Mouse (Mus musculus): Measurements from ENCODE around the gene Gcnt4. TPM values are rescaled to one million over a fixed set of nuclear protein-coding genes. Genes with fewer than 3 reads are reported as not detected.
"Not testable (repeated sequence)": the region's sequence is repeated elsewhere in the genome, so short reads cannot be mapped to it uniquely, and the experiment has no call there.

Gene Gcnt4
- polyA plus RNA-seq, 1 experiment: 0.15 TPM

GRCm38 (mm10) chr13:96928432-96929039 is 4.0 kb downstream of the Gcnt4 start:
- DNase-seq (ENCODE audit: low read depth): no peak

GRCm38 (mm10) chr13:96932745-96933144 is 8.3 kb downstream of the Gcnt4 start:
- TF ChIP-seq POLR2A (IDR thresholded peaks at IDR 0.05; ENCODE audit: borderline replicate concordance, extremely low read depth, insufficient read depth, insufficient read length, poor library complexity, severe bottlenecking) (no peak), CTCF (IDR thresholded peaks at IDR 0.05; ENCODE audit: borderline replicate concordance, extremely low read depth, insufficient read depth, insufficient read length) (no peak)
- DNase-seq (ENCODE audit: low read depth): no peak

More at GRCm38 (mm10) chr13:96928432-96929039, 4.0 kb downstream of the Gcnt4 start:
- TF ChIP-seq POLR2A (IDR thresholded peaks at IDR 0.05; ENCODE audit: borderline replicate concordance, extremely low read depth, insufficient read depth, insufficient read length, poor library complexity, severe bottlenecking) (no peak), CTCF (IDR thresholded peaks at IDR 0.05; ENCODE audit: borderline replicate concordance, extremely low read depth, insufficient read depth, insufficient read length) (no peak)

DNA sequence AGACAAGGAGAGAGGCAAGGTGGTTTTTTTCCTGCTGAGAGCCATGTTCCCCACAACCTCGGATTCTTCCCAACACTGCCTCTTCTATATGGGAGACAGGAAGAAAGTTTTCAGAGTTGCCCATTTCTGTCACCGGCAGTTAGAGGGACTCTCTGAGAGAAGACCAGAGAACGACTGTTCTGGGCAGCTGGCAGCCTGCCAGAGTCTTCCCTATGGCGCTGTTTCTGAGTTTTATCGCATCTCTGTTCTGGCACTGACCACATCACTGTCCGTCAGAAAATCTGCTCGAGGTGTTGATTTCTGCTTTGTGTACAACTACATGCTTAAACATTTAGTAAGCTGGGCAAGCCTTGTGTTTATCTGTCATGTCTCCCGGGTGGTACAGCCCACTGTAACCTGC is 8.9 kb downstream of the Gcnt4 start:
- DNase-seq (ENCODE audit: low read depth): no peak

DNA sequence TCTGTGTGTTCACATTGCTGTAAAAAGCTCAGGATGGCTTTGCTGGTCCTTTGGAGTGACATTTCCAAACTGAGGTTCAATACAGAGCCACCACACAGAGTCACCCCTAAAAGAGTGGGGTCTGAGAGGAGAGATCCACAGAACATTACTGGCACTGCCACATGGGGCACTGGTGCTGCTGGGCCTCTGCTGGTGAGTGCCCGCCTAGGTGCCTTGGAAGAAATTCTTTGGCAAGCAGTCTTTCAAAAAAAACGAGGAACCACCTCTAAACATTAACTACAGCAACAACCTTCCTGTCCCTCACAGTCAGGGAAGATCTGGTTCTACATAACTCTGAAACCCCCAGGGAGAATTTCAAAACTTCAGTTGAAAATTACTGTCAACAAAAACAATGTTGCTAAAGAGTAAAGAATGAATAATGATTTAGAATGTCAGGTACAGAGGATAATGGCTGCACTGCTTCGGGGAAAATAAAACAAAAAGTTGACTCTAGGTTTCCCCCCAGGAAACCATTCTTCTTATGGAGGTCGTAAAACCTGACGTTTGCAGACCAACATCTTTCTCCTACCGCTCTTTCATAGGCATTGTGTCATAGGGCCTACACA is 11.8 kb downstream of the Gcnt4 start:
- no peak for DNase-seq (ENCODE audit: low read depth)
- TF ChIP-seq CTCF (IDR thresholded peaks at IDR 0.05; ENCODE audit: borderline replicate concordance, extremely low read depth, insufficient read depth, insufficient read length): no peak
- no peak for TF ChIP-seq POLR2A (IDR thresholded peaks at IDR 0.05; ENCODE audit: borderline replicate concordance, extremely low read depth, insufficient read depth, insufficient read length, poor library complexity, severe bottlenecking)

More for the DNA sequence above, 8.9 kb downstream of the Gcnt4 start:
- TF ChIP-seq POLR2A (IDR thresholded peaks at IDR 0.05; ENCODE audit: borderline replicate concordance, extremely low read depth, insufficient read depth, insufficient read length, poor library complexity, severe bottlenecking) (no peak), CTCF (IDR thresholded peaks at IDR 0.05; ENCODE audit: borderline replicate concordance, extremely low read depth, insufficient read depth, insufficient read length) (no peak)

GRCm38 (mm10) chr13:96937059-96937558 is 12.6 kb downstream of the Gcnt4 start:
- DNase-seq (ENCODE audit: low read depth): no peak
- TF ChIP-seq CTCF (IDR thresholded peaks at IDR 0.05; ENCODE audit: borderline replicate concordance, extremely low read depth, insufficient read depth, insufficient read length): no peak
- no peak for TF ChIP-seq POLR2A (IDR thresholded peaks at IDR 0.05; ENCODE audit: borderline replicate concordance, extremely low read depth, insufficient read depth, insufficient read length, poor library complexity, severe bottlenecking)

GRCm38 (mm10) chr13:96939680-96940079 is 15.2 kb downstream of the Gcnt4 start:
- TF ChIP-seq POLR2A (IDR thresholded peaks at IDR 0.05; ENCODE audit: borderline replicate concordance, extremely low read depth, insufficient read depth, insufficient read length, poor library complexity, severe bottlenecking): no peak
- TF ChIP-seq CTCF (IDR thresholded peaks at IDR 0.05; ENCODE audit: borderline replicate concordance, extremely low read depth, insufficient read depth, insufficient read length): no peak
- DNase-seq (ENCODE audit: low read depth): no peak

GRCm38 (mm10) chr13:96941481-96941880 is 17.0 kb downstream of the Gcnt4 start:
- DNase-seq (ENCODE audit: low read depth): not testable (repeated sequence)

DNA sequence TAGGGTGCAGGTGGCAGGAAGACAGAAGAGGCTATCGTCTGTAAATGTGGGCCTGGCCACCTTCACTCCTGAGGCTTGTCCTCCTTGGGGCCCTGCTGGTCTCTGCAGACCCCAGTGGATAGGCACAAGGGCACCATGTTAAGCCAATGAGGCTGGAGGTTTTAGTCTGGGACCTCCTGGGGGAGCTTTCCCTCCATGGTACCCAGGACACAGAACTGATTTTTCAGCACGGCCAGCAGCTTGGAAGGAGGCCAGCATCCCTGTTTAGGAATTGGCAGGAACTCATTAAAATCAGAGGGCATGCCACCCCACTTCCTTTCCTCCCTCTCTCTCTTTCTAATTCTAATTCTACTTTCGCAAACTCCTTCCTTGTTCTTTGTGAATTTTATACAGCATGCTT is 19.1 kb downstream of the Gcnt4 start:
- no peak for TF ChIP-seq POLR2A (IDR thresholded peaks at IDR 0.05; ENCODE audit: borderline replicate concordance, extremely low read depth, insufficient read depth, insufficient read length, poor library complexity, severe bottlenecking)
- no peak for TF ChIP-seq CTCF (IDR thresholded peaks at IDR 0.05; ENCODE audit: borderline replicate concordance, extremely low read depth, insufficient read depth, insufficient read length)
- peak; percentile 79 for DNase-seq (ENCODE audit: low read depth)

DNA sequence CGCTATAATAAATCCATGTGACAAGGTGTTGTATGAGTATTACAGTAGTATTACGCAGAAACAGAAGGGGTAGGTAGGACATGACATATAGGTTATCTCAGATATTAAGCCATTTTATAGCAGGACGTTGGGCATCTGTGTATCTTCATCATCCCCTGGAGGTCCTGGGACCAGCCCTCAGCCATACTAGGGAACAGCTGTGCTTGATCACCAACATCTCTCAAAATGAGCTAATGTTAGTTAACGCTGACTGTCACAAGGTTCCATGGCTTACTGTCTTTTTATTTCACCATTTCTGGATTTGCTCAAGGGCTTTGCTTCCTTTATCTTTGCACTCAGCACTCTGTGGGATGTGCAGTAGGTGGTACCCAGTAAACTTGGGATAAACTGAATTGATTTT is 21.3 kb downstream of the Gcnt4 start:
- TF ChIP-seq POLR2A (IDR thresholded peaks at IDR 0.05; ENCODE audit: borderline replicate concordance, extremely low read depth, insufficient read depth, insufficient read length, poor library complexity, severe bottlenecking) (no peak), CTCF (IDR thresholded peaks at IDR 0.05; ENCODE audit: borderline replicate concordance, extremely low read depth, insufficient read depth, insufficient read length) (no peak)

GRCm38 (mm10) chr13:96947722-96948121 is 23.2 kb downstream of the Gcnt4 start:
- TF ChIP-seq POLR2A (IDR thresholded peaks at IDR 0.05; ENCODE audit: borderline replicate concordance, extremely low read depth, insufficient read depth, insufficient read length, poor library complexity, severe bottlenecking): no peak
- TF ChIP-seq CTCF (IDR thresholded peaks at IDR 0.05; ENCODE audit: borderline replicate concordance, extremely low read depth, insufficient read depth, insufficient read length): no peak
- DNase-seq (ENCODE audit: low read depth): no peak

More for the DNA sequence above, 21.3 kb downstream of the Gcnt4 start:
- DNase-seq (ENCODE audit: low read depth): no peak

- peak; percentile 75 for DNase-seq (ENCODE audit: low read depth)
- TF ChIP-seq CTCF (IDR thresholded peaks at IDR 0.05; ENCODE audit: borderline replicate concordance, extremely low read depth, insufficient read depth, insufficient read length) (no peak), POLR2A (IDR thresholded peaks at IDR 0.05; ENCODE audit: borderline replicate concordance, extremely low read depth, insufficient read depth, insufficient read length, poor library complexity, severe bottlenecking) (no peak)
These were observed 27.4 kb downstream of the Gcnt4 start for GRCm38 (mm10) chr13:96951880-96952279.

- TF ChIP-seq CTCF (IDR thresholded peaks at IDR 0.05; ENCODE audit: borderline replicate concordance, extremely low read depth, insufficient read depth, insufficient read length): no peak
- TF ChIP-seq POLR2A (IDR thresholded peaks at IDR 0.05; ENCODE audit: borderline replicate concordance, extremely low read depth, insufficient read depth, insufficient read length, poor library complexity, severe bottlenecking): no peak
- no peak for DNase-seq (ENCODE audit: low read depth)
These were observed 32.0 kb downstream of the Gcnt4 start for GRCm38 (mm10) chr13:96956466-96956865.

Data from brain, embryonic 14.5 days (tissue).